Mouse (Mus musculus) heart, embryonic 15.5 days (tissue): ENCODE measurements around the gene Tph1. TPM values are rescaled to one million over a fixed set of nuclear protein-coding genes. Genes with fewer than 3 reads are reported as not detected.
"Not testable (repeated sequence)": the region's sequence is repeated elsewhere in the genome, so short reads cannot be mapped to it uniquely, and the experiment has no call there.

Experiments used
- ATAC-seq: fragments of 200-750 bp; cut with Nextera tagmentation; replicated peaks from 2 replicates; pipeline ENCODE4 v1.8.0; 2017; ENCODE audit warnings: low read depth, moderate TSS enrichment; ENCODE audit not compliant: insufficient number of reproducible peaks, insufficient read depth, low FRiP score
- H3K27ac ChIP-seq: fragments of 300-500 bp; sonication (generic); 2 replicates; pipeline ENCODE4 v1.5.1; 2015; ENCODE audit warnings: mild to moderate bottlenecking, inconsistent platforms
- H3K27me3 ChIP-seq: fragments of 300-500 bp; sonication (generic); 2 replicates; pipeline ENCODE4 v1.6.1; 2015; ENCODE audit warnings: inconsistent platforms
- H3K36me3 ChIP-seq: fragments of 300-500 bp; sonication (generic); 2 replicates; pipeline ENCODE4 v1.6.1; 2015; ENCODE audit warnings: mild to moderate bottlenecking, inconsistent platforms
- H3K4me1 ChIP-seq: fragments of 300-500 bp; sonication (generic); replicated peaks from 2 replicates; pipeline ENCODE4 v1.6.1; 2015; ENCODE audit warnings: inconsistent platforms
- H3K4me2 ChIP-seq: fragments of 300-500 bp; sonication (generic); 2 replicates; pipeline ENCODE4 v1.6.1; 2015; ENCODE audit warnings: inconsistent platforms, mild to moderate bottlenecking, moderate library complexity
- H3K4me3 ChIP-seq: fragments of 300-500 bp; sonication (generic); 2 replicates; pipeline ENCODE4 v1.5.1; 2015; ENCODE audit warnings: mild to moderate bottlenecking, inconsistent platforms
- H3K9ac ChIP-seq: fragments of 300-500 bp; sonication (generic); 2 replicates; pipeline ENCODE4 v1.6.1; 2015; ENCODE audit warnings: mild to moderate bottlenecking, inconsistent platforms
- H3K9me3 ChIP-seq: fragments of 300-500 bp; sonication (generic); replicated peaks from 2 replicates; pipeline ENCODE4 v1.6.1; 2016; ENCODE audit warnings: inconsistent platforms
- WGBS: fragments of 180-500 bp; shearing (Covaris S2); methylation state at CpG from one replicate; pipeline ENCODE4 v1.1.7; 2015; ENCODE audit warnings: mixed read lengths; 5-methylcytosine and 5-hydroxymethylcytosine counted together
- polyA plus RNA-seq: library from polyadenylated mRNA; unstranded; fragments of >200 nt; fragmentation: Nextera tagmentation; extraction: Ambion mirVana; gene quantifications from 2 replicates; pipeline ENCODE4 v1.2.1, GENCODE M21; 2015

The Tph1 gene
- polyA plus RNA-seq, 1 experiment from 2014 or later: 0.23 TPM

GRCm38 (mm10) chr7:46686827-46687226 is 14.5 kb upstream of the Tph1 start:
- H3K9ac ChIP-seq: no peak overlapping the region
- H3K4me2 ChIP-seq: no peak overlapping the region
- no peak overlapping the region for H3K27ac ChIP-seq
- no peaks in the 10 kb centered on the region for H3K4me1 ChIP-seq
- peaks cover 23% of the 10 kb centered on the region for H3K36me3 ChIP-seq
- no peak overlapping the region for H3K4me3 ChIP-seq
- no peaks in the 10 kb centered on the region for H3K9me3 ChIP-seq
- WGBS: 85% methylated on average over 5 of the region's 5 CpGs
- ATAC-seq: no peak
- H3K27me3 ChIP-seq: no peaks in the 10 kb centered on the region

GRCm38 (mm10) chr7:46680732-46681131 is 8.4 kb upstream of the Tph1 start:
- Histone ChIP-seq H3K27ac (no peak overlapping the region), H3K9me3 (no peaks in the 10 kb centered on the region), H3K9ac (no peak overlapping the region), H3K27me3 (0 out of 2 replicates have a peak, but pooled peaks cover 2% of the 10 kb centered on the region), H3K4me1 (no peaks in the 10 kb centered on the region), H3K4me2 (no peak overlapping the region), H3K4me3 (no peak overlapping the region), H3K36me3 (no peaks in the 10 kb centered on the region)
- no peak for ATAC-seq

DNA sequence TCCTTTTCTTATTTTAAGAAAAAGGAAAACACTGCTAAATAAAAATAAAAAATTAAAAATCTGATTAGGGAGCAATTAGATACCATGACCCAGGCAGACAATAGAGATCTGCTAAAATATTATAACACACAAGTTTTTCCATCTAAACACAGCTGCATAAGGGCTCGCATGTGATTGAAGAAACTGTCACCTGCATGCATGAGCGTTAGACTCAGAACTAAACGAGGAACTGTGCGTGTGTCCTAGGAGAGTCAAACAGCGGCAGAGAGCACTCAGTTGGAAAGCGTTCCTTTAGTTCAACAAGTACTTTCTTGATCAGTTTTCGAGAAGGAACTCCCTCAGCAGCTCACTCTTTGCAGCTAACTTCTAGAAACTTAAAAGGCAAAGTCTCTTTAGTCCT is 6.7 kb upstream of the Tph1 start:
- H3K4me1 ChIP-seq, H3K9ac ChIP-seq, H3K4me3 ChIP-seq, H3K9me3 ChIP-seq, H3K27me3 ChIP-seq, H3K4me2 ChIP-seq, ATAC-seq, H3K27ac ChIP-seq, H3K36me3 ChIP-seq: not testable (repeated sequence)
- WGBS: 76% methylated on average over 7 of the region's 7 CpGs

DNA sequence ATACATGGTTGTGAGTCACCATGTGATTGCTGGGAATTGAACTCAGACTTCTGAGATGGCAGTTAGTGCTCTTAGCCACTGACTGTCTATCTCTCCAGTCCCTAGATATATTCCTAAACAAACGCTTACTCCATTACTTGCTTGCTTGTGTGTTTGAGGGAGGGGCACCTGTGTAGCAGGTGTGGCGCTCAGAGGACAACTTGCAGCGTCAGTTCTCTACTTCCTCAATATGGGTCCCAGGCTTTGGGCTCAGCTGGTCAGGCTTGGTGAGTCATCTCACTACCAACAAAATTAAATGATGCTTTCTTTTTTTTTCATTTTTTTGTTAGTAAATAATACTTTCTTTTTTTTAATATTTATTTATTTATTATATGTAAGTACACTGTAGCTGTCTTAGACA is 6.1 kb upstream of the Tph1 start:
- no peaks in the 10 kb centered on the region for H3K36me3 ChIP-seq
- 77% methylated on average over 3 of the region's 3 CpGs for WGBS
- no peak overlapping the region for H3K4me2 ChIP-seq
- H3K4me3 ChIP-seq: no peak overlapping the region
- 0 out of 2 replicates have a peak, but pooled peaks cover 6% of the 10 kb centered on the region for H3K27me3 ChIP-seq
- no peaks in the 10 kb centered on the region for H3K4me1 ChIP-seq
- no peak overlapping the region for H3K27ac ChIP-seq
- ATAC-seq: no peak
- no peaks in the 10 kb centered on the region for H3K9me3 ChIP-seq
- H3K9ac ChIP-seq: no peak overlapping the region

DNA sequence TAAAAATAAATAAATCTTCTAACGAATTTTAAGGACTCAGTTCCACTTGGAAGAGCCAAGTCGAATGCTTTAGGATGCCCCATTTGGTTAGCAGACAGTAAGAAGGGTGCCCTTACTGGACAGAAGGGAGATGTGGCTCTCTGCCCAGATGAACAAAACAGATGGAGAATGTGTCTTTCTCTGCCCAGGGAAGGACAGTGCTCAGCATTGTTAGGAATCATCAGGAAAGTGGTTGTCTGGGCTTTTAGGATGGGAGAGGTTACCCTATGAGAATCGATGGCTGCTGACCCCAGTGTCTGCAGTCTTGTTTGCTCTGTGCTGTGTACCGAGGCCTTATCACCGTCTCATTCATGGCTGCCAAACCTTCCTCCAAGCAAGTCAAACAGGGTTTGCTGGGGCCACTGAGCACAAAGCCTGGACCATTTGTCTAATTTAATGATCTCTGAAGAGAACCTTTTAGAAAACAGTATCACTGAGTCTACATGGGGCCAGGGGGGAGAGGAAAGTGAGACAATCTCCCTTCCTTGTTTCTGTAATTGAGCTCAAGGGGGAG is 4.5 kb upstream of the Tph1 start:
- no peaks in the 10 kb centered on the region for H3K9me3 ChIP-seq
- 43% methylated on average over 5 of the region's 5 CpGs for WGBS
- H3K4me2 ChIP-seq: no peak overlapping the region
- no peak overlapping the region for H3K27ac ChIP-seq
- no peaks in the 10 kb centered on the region for H3K4me1 ChIP-seq
- no peaks in the 10 kb centered on the region for H3K36me3 ChIP-seq
- no peak for ATAC-seq
- H3K9ac ChIP-seq: no peak overlapping the region
- H3K27me3 ChIP-seq: 0 out of 2 replicates have a peak, but pooled peaks cover 8% of the 10 kb centered on the region
- no peak overlapping the region for H3K4me3 ChIP-seq

DNA sequence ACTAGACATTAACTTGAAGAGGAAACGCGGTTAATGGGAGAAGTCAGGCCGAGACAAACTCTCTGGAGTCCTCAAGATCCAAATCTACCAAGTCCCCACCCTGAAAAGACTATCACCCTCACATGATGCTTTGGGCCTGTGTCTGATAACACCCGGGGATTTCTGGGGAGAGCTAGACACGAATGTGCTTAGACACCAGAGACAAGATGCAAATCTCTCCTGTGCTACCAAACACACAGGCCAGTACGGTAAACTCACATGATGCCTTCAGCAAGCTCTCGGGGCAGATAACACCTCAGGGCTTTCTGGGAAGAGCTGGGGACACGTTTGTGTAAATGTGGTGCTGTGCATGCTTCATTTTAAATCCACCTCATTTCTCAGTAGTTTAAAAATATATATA is 3.5 kb upstream of the Tph1 start:
- H3K4me1 ChIP-seq: no peaks in the 10 kb centered on the region

DNA sequence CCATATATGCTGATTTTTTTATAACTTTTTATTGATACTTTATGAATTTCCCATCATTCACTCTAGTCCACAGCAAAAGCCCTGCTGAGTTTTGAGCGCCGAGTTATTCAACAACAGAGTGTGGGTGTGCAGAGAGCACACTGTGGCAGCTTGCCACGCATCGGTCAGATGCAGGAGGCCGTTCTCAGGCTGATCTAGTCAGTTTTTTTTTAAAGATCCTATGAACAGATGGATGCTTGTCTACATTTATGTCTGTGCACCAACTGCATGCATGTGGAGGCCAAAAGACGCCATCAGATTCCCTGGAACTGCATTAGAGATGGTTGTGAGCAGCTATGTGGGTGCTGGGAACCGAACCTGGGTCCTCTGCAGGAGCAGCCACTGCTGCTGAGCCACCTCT is 2.7 kb upstream of the Tph1 start:
- 82% methylated on average over 7 of the region's 7 CpGs for WGBS
- Histone ChIP-seq H3K9me3 (no peaks in the 10 kb centered on the region), H3K9ac (no peak overlapping the region), H3K27ac (no peak overlapping the region), H3K4me1 (no peaks in the 10 kb centered on the region), H3K4me3 (no peak overlapping the region), H3K4me2 (no peak overlapping the region), H3K36me3 (no peaks in the 10 kb centered on the region), H3K27me3 (0 out of 2 replicates have a peak, but pooled peaks cover 8% of the 10 kb centered on the region)
- ATAC-seq: no peak

More for the DNA sequence above, 3.5 kb upstream of the Tph1 start:
- 0 out of 2 replicates have a peak, but pooled peaks cover 8% of the 10 kb centered on the region for H3K27me3 ChIP-seq
- H3K4me2 ChIP-seq: no peak overlapping the region
- no peaks in the 10 kb centered on the region for H3K36me3 ChIP-seq
- ATAC-seq: no peak
- no peak overlapping the region for H3K27ac ChIP-seq
- 71% methylated on average over 8 of the region's 8 CpGs for WGBS
- no peak overlapping the region for H3K9ac ChIP-seq
- no peak overlapping the region for H3K4me3 ChIP-seq
- no peaks in the 10 kb centered on the region for H3K9me3 ChIP-seq

DNA sequence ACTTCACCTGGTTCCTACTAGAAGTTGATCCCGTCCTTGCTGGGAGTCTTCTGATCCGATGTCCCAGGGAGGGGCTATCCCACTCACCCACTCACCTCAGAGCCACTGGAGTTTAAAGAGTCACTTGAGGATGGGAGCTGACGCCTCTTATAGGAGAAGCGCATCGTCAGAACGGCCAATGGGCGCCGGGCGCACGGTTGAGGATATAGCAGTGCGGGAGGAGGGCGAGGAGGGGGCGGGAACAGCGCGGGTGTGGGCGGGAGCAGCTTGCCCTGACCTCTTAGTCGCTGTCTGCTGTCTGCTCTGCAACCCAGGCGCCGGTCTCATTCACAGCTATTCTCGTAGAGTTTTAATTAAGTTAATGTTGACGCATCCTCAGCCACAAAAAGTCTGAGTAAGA is 5.1 kb downstream of the Tph1 start:
- no peak overlapping the region for H3K9ac ChIP-seq
- peak overlapping the region; percentile 30; the same call in 1 of the 2 replicates for H3K4me2 ChIP-seq
- H3K27me3 ChIP-seq: peaks cover 45% of the 10 kb centered on the region
- no peak overlapping the region for H3K27ac ChIP-seq
- WGBS: 2% methylated on average over 21 of the region's 21 CpGs
- ATAC-seq: no peak
- H3K4me1 ChIP-seq: 0 out of 2 replicates have a peak, but pooled peaks cover 5% of the 10 kb centered on the region
- H3K4me3 ChIP-seq: peak overlapping the region; percentile 11; the same call in 1 of the 2 replicates
- no peaks in the 10 kb centered on the region for H3K36me3 ChIP-seq
- H3K9me3 ChIP-seq: no peaks in the 10 kb centered on the region

- Histone ChIP-seq H3K9me3 (no peaks in the 10 kb centered on the region), H3K9ac (no peak overlapping the region), H3K27ac (no peak overlapping the region), H3K4me2 (no peak overlapping the region), H3K27me3 (peaks cover 50% of the 10 kb centered on the region), H3K36me3 (no peaks in the 10 kb centered on the region), H3K4me1 (0 out of 2 replicates have a peak, but pooled peaks cover 5% of the 10 kb centered on the region), H3K4me3 (no peak overlapping the region)
- ATAC-seq: no peak
- 30% methylated on average over 9 of the region's 9 CpGs for WGBS
These were observed 7.1 kb downstream of the Tph1 start for GRCm38 (mm10) chr7:46665236-46665635.

DNA sequence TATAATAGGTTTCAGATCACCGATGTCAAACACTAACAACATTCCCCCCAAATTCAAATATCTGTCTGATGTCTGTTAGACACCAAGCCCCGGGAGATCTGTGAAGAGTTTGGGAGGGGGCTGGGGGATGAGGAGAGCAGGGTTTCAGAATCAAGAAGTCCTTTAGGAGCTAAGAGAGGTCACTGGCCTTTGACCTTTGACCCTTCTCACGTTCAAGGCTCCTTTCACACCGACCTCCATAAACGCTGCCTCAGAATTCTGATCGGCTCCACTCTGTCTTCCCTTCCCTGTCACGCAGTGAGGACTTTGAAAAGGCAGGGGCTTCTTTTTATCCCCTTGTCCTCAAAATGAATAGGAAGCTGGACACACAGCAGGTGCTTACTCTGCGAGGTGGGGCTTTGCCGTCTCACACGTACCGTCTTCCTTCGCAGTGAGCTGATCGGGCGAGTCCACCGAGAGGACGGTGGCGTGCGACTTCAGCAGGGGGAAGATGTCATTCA is 10.7 kb downstream of the Tph1 start:
- no peak for ATAC-seq
- Histone ChIP-seq H3K27ac (no peak overlapping the region), H3K4me2 (no peak overlapping the region), H3K9ac (no peak overlapping the region), H3K9me3 (no peaks in the 10 kb centered on the region), H3K4me1 (no peaks in the 10 kb centered on the region), H3K36me3 (no peaks in the 10 kb centered on the region), H3K4me3 (no peak overlapping the region), H3K27me3 (peaks cover 28% of the 10 kb centered on the region)
- 64% methylated on average over 18 of the region's 18 CpGs for WGBS

GRCm38 (mm10) chr7:46652279-46652678 is 20.1 kb downstream of the Tph1 start:
- Histone ChIP-seq H3K9me3 (no peaks in the 10 kb centered on the region), H3K27me3 (0 out of 2 replicates have a peak, but pooled peaks cover 5% of the 10 kb centered on the region), H3K27ac (no peak overlapping the region), H3K4me2 (no peak overlapping the region), H3K36me3 (no peaks in the 10 kb centered on the region), H3K4me1 (no peaks in the 10 kb centered on the region), H3K4me3 (no peak overlapping the region), H3K9ac (no peak overlapping the region)
- WGBS: 38% methylated on average over 2 of the region's 2 CpGs
- no peak for ATAC-seq

GRCm38 (mm10) chr7:46650231-46650630 is 22.1 kb downstream of the Tph1 start:
- not testable (repeated sequence) for H3K27ac ChIP-seq, ATAC-seq, H3K27me3 ChIP-seq, H3K9me3 ChIP-seq, H3K4me2 ChIP-seq, H3K9ac ChIP-seq, H3K4me1 ChIP-seq, H3K4me3 ChIP-seq, H3K36me3 ChIP-seq
- WGBS: 33% methylated on average over 5 of the region's 5 CpGs
